Mouse (Mus musculus) retina, adult 2 months (tissue): ENCODE measurements around the gene Rnf212.

Experiments used
- DNase-seq: peaks from one replicate; pipeline ENCODE4 v3.0.0-alpha.2; 2012; ENCODE audit warnings: low read depth, low spot score

Rnf212 gene

DNA sequence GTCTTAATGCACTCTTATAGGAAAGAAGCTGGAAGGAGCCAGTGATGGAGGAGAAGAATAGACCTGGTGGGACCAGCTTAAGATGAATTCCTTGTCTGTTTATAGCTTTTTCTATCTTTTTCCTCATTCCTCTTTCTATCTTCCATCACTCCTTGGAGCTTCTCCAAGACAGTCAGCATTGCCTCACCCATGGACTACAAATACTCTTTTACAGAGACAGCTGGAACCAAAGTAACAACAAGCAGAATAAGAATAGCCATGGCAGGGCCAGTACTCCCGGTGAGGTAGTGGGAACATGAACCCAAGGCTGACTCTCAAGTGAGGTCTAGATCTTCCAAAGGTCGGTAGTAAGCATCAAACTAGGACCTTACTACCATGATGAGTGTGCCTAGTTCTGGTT, 61.7 kb downstream of the Rnf212 start:
- DNase-seq: no peak

DNA sequence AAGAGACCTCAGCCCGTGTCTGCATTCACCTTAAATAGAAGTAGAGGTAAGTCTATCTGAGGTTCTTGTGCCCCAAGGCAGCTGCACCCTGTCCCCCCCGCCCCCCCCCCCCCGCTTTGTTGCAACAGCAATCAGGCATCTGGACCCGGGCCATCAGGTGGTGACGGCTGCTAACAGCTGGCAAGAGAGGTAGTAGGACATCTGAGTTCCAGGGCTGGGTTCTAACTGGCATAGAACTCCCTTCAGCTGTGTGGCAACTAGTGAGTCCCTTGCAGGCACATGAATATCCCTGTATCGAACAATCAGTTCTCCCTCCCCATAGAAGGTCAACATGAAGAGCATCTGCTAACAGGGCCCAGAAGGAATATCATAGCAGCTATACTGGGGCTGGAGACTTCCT, 62.8 kb downstream of the Rnf212 start:
- DNase-seq: no peak

DNA sequence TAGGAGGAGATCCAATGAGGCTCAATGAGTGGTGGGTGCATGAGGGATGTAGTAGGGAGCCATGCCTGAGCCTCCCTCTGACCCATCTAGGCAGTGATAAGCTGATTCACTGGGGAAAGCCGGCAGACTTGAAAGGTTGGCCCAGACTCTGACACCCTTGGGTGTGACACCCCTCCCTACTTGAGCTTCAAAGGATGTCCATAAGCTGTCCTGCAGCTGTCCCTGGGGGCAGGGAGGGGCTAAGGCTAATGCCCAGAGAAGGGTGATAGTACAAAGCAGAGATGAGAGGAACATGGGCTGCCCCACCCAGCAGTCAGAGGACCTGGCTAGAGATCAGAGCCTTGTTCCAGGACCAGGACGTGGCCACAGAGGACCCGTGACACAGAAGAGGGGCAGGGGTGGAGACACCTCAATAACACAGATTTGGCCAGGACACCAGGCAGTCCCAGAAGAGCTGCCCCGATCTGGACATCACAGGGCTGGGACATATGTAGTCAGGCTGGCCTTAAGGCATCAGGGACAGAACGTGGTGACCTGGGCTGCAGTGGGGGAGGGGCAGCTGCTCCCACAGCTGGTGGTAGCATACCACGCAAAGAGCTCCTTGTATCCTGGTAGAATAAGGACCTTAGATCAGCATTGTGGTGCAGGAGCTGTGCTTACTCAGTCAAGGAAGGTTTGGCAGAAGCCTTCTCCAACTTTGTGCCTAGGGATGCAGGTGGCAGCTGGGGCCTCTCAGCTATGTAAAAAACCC, 65.6 kb downstream of the Rnf212 start:
- no peak for DNase-seq

DNA sequence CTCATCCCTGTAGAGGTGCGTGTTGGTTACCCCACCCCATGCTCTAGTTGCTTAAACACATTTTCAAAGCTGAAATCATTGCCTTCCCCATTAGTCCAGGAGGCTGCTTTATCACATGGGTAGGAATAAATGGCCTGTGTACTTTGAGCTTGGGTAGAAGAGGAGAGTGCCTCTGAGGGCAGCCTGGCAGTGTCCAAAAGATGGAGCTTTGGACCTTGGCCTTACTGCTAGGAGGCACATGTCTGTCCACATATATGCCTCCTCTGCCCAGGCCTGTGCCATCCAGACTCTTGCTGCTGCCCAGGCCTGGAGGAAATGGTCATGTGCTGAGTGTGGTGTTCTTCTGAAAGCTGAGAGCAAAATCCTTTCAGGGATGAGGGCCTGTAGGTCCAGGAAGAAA, 66.4 kb downstream of the Rnf212 start:
- no peak for DNase-seq

DNA sequence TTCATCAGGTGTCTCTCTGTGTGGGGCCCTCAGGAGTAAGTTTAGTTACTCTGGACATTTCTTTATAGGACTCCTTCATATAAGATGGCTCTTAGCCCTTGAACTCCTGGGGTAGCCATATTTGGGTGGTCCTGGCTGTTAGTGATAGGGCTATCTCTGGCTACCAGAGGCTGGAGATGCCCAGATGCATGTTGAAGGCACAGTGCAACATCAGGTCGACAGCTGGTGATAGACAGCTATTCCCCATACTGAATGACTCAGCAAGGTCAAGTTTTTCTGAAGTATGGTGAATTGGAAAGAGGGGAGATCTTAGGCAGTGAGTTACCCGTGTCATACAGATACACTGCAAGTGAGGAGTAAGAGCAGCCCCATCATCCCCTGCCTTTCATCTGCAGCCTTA, 67.0 kb downstream of the Rnf212 start:
- no peak for DNase-seq

DNA sequence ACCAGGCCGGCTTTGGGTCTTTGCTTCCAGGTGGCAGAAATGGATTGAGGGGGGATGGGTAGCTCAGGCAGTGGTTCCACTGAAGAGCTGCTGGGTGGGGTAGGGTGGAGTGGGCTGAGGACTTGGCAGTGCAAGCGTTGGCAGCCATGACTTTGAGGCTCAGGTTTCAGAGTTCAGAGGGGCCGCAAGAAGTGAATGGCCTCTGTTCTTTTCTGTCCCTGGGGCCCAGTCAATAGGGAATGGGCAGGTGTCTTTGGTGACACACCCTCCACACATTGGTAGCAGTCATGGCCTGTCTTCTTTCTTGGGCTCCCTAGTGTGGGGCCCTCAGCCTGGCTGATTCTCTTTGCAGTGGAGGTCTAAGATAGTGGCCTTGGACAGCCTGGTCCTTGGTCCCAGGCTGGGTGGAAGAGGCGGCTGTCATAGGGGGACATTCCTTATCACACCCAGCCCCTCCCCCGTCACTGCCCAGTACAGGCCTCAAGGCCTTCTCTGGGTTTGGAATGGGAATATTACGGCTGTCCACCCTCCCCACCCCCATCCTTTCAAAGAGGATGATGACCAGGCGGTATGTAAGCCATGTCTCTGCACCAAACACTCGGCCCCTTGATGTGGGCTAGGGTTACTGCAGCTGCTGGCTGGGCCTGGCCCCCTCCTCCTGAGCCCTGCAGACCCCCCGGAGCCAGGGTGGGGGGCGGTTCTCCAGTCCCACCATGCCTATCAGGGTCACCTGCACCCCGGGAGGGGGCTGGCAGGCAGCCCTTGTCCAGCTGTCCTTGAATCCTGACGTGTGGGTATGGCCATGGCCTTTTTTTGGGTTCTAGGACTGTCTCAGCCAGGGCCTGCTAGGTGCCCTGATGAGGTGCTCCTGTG, 70.8 kb downstream of the Rnf212 start:
- no peak for DNase-seq

DNA sequence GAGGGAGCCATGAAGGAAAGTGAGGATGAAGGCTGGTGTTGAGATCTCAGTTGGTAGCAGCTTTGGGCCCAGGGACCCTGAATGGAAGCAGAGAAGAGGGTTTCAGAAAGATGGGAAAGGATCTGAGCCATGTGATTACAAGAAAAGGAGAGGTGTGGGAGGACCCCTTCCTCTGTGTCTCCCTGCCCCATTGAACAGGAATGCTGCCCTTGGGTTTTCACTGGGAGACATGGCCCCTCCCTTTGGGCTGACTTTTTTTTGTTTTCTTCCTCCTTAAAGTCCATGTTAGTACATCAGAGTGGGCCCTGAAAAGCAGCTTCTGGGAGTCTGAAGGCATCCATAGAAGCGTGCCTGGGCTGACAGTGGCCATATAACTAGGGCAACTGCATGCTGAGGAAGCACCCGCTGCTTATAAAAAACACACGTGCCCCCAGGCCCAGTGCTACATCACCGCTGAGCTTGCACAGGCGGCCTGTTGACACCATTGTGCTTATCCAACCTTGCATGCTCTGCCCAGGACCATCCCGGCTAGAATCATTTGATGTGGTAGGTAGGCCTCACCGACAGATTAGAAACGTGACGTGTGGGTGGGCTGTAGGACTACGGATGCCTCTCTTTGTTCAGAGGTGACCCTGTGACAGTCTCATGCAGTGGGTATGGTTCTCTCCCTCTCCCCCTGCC, 73.3 kb downstream of the Rnf212 start:
- no peak for DNase-seq

DNA sequence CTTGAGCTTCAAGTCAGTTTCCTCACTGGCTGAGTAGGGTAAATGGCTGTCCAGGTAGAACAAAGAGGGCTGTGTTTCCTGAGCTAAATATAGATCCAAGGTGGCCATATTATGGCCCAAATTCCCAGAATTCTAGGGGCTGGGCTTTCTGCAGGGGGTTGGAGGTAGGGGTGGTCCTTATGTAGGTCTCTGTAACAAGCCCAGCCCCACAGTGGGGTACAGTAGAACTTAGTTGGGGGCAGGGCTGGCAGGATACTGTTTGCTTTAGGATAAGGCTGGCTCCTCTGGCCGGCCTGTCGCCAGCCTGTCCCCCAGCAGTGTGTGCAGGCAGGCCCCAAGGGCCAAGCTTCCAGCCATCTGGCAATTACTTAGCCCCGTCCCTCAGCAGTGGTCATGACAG, 74.4 kb downstream of the Rnf212 start:
- DNase-seq: no peak

DNA sequence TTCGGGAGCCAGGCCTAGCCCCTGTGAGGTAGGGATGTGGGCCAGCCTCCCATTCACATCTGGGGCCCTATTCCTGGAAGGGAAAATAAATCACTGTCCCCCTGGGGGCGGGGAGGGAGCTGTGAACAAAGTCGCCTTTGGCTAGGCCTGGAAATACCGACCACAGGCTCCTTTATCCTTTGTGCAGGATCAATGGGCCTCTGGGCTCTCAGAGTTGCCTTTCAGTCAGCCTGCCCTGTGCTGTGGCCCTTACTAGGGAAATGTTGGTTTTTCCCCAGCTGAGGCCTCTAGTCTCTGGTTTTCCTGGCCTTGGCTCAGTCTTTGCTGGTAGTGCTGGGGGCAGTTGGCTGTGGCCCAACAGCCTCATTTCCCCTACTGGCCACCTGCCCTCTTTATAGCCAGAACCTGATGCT, 77.4 kb downstream of the Rnf212 start:
- DNase-seq: no peak

DNA sequence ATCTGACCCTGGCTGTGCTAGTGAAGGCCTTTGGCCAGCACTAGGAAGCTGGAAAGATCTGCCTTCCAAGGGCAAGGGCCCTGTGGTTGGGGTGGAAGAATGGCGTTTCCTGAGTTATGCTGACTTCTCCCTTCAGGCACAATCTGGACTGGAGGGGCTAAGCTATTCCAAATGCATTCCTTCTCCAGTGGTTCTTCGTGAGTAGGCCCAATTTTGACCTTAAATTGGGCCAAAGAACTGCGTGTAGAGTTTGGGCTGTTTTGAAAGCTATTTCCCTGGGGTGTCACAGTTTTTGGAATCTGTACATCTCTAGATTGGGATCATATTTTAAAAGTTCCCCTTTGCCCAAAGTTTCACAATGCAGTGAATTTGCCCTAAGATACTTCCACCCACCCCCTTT, 78.2 kb downstream of the Rnf212 start:
- DNase-seq: no peak

DNA sequence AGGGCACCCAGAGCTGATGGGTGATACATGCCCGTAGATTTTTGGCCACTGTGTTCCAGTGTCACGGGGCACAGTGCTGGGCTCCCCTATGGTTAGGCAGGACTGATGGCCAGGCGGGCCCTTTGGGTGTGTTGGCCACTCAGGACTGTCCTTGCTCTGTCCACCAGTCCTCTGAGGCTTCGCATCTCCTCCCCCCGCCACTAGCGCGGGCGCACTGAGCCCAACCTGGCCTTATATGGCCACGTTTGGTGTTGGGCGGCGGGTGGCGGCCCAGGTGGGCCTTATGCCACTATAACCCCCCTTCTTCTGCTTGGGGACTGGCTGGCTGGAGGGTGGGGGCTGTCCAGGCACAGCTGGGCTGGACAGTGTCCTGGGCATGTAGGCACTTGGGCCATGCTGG, 78.9 kb downstream of the Rnf212 start:
- DNase-seq: no peak

DNA sequence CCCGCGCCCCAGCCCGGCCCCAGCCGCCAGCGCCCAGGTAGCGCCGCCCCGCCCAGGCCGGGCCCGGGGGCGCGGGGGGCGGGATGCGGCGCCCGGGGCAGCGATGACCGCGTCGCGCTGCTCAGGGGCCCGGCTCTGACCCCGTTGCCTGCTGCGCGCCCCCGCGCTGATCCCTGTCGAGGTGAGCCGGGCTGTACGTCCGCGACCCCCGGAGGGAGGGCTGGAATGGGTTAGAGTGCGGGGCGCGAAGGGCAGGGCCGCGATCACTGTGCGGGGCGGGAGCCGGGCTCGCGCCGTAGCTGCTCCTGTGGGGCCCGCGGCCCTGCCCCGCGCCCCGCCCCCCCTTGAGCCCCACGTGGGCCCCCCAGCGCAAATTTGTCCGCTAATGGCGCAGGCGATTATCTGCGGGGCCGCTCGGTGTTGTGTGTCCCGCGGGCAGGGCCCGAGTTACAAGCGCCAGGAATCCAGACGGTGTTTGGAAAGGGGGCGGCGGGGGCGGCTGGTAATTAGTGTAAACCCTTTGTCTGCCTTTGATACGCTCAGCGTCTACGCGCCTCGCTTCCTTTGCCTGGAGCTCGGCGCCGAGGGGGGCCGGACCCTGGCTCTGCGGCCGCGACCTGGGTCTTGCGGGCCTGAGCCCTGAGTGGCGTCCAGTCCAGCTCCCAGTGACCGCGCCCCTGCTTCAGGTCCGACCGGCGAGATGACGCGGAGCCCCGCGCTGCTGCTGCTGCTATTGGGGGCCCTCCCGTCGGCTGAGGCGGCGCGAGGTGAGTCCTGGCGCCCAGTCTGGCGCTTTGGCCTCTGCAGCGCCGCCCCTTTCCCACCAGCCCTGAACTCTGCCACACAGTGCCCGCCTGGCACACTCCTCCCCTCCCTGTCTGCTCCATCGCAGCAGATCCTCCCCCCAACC, 80.2 kb downstream of the Rnf212 start:
- DNase-seq: no peak

DNA sequence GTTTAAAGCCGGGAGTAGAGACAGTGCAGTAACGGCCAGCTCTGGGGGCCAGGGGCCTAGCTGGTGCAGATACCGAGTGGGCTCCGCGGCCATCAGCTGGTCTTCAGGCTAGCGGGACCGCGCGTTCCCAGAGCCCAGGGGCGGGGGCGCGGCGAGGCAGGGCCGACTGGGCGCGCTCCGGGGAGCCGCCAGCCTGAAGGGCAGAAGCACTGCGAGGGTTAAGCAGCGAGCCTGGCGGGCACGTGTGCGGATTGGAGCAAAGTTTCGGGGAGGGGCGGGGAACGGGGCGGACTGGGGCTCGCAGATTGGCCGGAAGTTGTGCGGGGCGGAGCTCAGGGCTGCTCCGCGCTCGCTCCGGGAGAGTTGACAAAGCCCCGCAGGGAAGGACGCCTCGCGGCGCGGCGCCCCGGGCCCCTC, 80.9 kb downstream of the Rnf212 start:
- no peak for DNase-seq

DNA sequence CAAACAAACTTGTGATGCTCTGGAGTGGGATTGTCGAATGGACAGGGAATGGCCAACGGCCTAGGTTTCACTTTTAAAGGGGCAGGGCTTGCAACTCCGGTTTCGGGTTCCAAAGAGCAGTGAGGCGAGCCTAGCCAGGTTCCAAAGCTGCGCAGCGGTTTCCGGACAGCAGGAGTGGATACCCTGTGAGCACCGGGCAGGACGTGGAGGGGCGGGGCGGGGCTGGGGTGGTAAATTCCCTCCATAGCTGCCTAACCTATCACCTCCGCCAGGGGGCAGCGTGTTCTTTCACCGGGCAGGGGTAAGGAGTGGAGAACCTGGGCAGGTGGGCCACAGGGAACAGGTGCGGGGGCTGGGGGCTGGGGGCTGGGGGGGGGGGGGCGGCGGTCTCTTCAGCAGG, 82.5 kb downstream of the Rnf212 start, which contains the start of gene Fgfrl1:
TSS of gene Fgfrl1 (plus strand) at position 112 of the 400 bp plus-strand sequence.
- DNase-seq: no peak

DNA sequence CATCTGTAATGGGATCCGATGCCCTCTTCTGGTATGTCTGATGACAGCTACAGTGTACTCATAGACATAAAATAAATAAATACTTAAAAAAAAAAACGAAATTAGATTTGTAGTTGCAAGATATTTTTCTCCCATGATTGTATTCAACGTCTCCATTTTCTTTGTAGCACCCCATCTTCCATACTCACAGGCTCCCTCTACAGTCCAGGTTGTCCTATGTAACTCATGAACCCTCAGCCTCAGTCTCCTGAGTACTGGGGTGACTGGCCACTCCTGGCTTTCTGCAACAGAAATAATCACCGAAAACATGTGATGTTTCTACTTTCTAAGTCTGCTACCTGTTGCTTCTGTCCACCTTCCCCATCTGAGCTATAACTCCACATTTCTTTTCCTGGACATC, 83.6 kb downstream of the Rnf212 start:
- DNase-seq: no peak

DNA sequence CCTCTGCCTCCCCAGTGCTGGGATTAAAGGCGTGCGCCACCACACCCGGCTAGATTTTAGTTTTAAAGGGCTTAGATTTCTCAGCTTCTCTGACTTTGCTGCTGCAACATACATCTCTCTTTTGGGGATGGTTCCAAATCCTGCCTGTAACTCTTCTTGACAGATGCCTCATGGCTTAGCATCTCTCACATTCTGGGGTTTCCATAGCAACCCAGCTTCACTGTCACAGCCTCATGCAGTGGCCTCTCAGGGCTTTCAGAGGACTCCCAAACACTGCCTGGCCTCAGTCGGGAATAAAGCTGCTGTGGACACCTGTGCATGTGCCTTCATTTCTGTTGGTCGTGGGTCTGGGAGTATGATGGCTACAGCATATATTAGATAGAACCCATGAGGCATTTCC, 85.7 kb downstream of the Rnf212 start:
- no peak for DNase-seq

DNA sequence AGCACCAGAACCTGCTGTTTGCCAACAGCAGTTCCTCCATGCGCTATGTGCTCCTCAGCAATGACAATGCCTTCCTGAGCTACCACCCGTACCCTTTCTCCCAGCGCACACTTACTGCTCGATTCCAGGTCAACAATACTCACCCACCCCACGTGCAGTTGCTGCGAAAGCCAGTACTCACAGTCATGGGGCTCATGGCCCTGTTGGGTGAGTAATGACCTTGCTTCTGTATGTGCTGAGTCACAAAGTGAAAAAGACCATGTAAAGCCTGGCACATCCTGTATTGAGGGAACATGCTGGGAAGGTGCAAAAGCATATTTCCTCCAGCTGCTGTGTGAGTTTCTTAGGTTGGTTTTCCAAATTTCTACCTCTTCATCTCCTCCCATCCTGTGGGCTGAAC, 93.9 kb downstream of the Rnf212 start:
- no peak for DNase-seq

DNA sequence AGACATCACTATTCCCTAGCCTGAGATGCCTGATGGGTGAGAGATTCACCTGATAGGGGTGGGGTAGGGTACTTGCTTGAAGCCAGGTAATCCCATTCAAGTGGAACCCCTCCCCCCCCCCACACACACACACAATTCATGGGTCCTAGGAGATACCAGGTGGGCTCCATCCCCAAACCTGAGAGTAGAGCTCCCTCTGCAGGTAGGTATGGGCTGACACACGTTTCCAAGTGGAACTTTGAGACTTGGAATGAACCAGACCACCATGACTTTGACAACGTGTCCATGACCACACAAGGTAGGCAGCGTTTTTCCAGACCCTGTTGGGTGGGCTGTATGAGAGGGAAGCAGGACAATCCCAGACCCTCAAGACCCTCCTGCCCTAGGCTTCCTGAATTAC, 94.9 kb downstream of the Rnf212 start:
- no peak for DNase-seq
